Mouse (Mus musculus) bone marrow macrophage, adult 2 months (primary cell): ENCODE measurements around the gene Serpina6.

Experiments
- CTCF ChIP-seq: IDR thresholded peaks from 2 replicates; pipeline ENCODE4 v1.5.1; 2012; ENCODE audit warnings: low read depth, mild to moderate bottlenecking, low read length, moderate library complexity
- POLR2A ChIP-seq: IDR thresholded peaks from 2 replicates; pipeline ENCODE4 v1.6.1; 2012; ENCODE audit warnings: mild to moderate bottlenecking, low read depth, low read length, borderline replicate concordance

DNA sequence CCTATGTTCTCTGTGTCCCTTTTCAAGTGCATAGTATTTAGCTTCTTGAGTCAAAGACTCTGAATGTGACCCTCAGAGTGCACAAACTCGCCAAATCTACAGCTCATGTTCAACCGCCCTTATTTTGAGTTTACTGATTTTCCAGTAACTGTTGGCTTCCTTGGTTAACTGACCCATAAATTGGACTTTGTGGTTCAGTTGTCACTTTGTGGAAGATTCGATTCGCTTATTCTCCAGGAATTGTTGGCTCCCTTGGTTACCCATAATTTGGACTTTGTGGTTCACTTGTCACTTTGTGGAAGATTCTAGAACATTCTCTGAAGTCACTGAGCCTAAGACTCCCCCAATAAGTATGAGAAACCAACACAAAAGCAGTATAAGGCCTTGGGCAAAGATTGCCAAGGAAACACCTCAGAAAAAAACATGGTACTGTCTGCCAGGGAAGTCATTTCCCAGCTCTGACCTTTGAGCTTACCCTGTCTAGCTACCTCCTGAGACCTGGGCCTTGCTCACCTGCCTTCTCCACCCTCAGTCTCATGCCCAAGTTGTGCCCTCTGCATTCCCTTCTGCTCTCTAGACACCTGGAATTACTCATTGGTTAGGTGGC lies 43.2 kb upstream of the Serpina6 start:
- TF ChIP-seq CTCF (no peak), POLR2A (no peak)
